Mouse (Mus musculus) layer of hippocampus, postnatal 36 days (tissue): ENCODE results near the gene Zrsr2. TPM values are rescaled to one million over a fixed set of nuclear protein-coding genes. Genes with fewer than 3 reads are reported as not detected.

Source experiments
- total RNA-seq, 2 experiments: library from RNA; stranded (reverse); gene quantifications; 2 replicates each; pipeline ENCODE4 v1.2.3; 2021

Zrsr2 gene
- total RNA-seq, 2 experiments from 2014 or later: 46.1 to 50.0 TPM

Other genes with a start within 250 kb of the Zrsr2 start
- gene Rnf138rt1, start 197.3 kb downstream of the Zrsr2 start, total RNA-seq: 1 to 10 TPM; 1.1 to 1.3 TPM
- 10 to 100 TPM; 40.7 to 42.4 TPM for gene Ap1s2, start 49.6 kb downstream of the Zrsr2 start, total RNA-seq
- 1 to 10 TPM; 2.6 to 3.9 TPM for gene Car5b, start 69.3 kb upstream of the Zrsr2 start, total RNA-seq
- gene Siah1b, start 117.8 kb upstream of the Zrsr2 start, total RNA-seq: 10 to 100 TPM in 1 of 2 experiments, 1 to 10 TPM in 1; 9.5 to 14.8 TPM
- not detected for gene Cltrn, start 130.2 kb upstream of the Zrsr2 start, total RNA-seq
- gene Ace2, start 180.7 kb upstream of the Zrsr2 start, total RNA-seq: 1 to 10 TPM; 1.1 to 1.3 TPM